Mouse (Mus musculus) liver, embryonic 14.5 days (tissue): ENCODE data around the gene Atp12a.

ENCODE experiments used
- CTCF ChIP-seq: IDR thresholded peaks from 2 replicates; pipeline ENCODE4 v1.5.1; 2016; ENCODE audit warnings: antibody characterized with exemption, low read depth, control low read depth
- EP300 ChIP-seq: IDR thresholded peaks from 2 replicates; pipeline ENCODE4 v1.6.1; 2016; ENCODE audit warnings: antibody characterized with exemption, low read depth

- peak; percentile 78 for TF ChIP-seq CTCF
- TF ChIP-seq EP300, result no peak
These were observed 10.9 kb downstream of the Atp12a start for GRCm38 (mm10) chr14:56375731-56376130.
